Mouse (Mus musculus): Measurements from ENCODE around the gene Pbld2. TPM values are rescaled to one million over a fixed set of nuclear protein-coding genes. Genes with fewer than 3 reads are reported as not detected.

The Pbld2 gene
- polyA plus RNA-seq, 1 experiment from 2014 or later, result 0.94 TPM

- 31% methylated on average over 24 of the region's 24 CpGs for WGBS
- DNase-seq (ENCODE audit: low spot score), result no peak
These were observed 33.0 kb downstream of the Pbld2 start for GRCm38 (mm10) chr10:63056966-63057750.

GRCm38 (mm10) chr10:63059862-63060261, 35.7 kb downstream of the Pbld2 start, which contains the start of gene Pbld1:
Gene Pbld1 (plus strand): TSS chr10:63060162.
- 87% methylated on average over 2 of the region's 2 CpGs for WGBS
- Histone ChIP-seq H3K27me3 (ENCODE audit: low read depth, poor library complexity, severe bottlenecking) (0 out of 2 replicates have a peak, but pooled peaks cover 5% of the 10 kb centered on the region), H3K4me3 (no peak within 1 kb of the TSS), H3K36me3 (no peaks in the 10 kb centered on the region), H3K27ac (no peak within 1 kb of the TSS), H3K4me1 (0 out of 2 replicates have a peak, but pooled peaks cover 8% of the 10 kb centered on the region), H3K9me3 (replicated peaks) (no peaks in the 10 kb centered on the region)
- DNase-seq (ENCODE audit: low spot score), result no peak

More at GRCm38 (mm10) chr10:63056966-63057750, 33.0 kb downstream of the Pbld2 start:
- Histone ChIP-seq H3K4me1 (peaks cover 11% of the 10 kb centered on the region; the same call in 1 of the 2 replicates), H3K9me3 (replicated peaks) (no peaks in the 10 kb centered on the region), H3K27ac (no peak overlapping the region), H3K36me3 (no peaks in the 10 kb centered on the region), H3K27me3 (ENCODE audit: low read depth, poor library complexity, severe bottlenecking) (0 out of 2 replicates have a peak, but pooled peaks cover 5% of the 10 kb centered on the region), H3K4me3 (peak overlapping the region; percentile 20; the same call in 1 of the 2 replicates)

- Histone ChIP-seq H3K9me3 (replicated peaks) (no peaks in the 10 kb centered on the region), H3K27ac (no peak overlapping the region), H3K36me3 (no peaks in the 10 kb centered on the region), H3K27me3 (ENCODE audit: low read depth, poor library complexity, severe bottlenecking) (0 out of 2 replicates have a peak, but pooled peaks cover 5% of the 10 kb centered on the region), H3K4me1 (0 out of 2 replicates have a peak, but pooled peaks cover 8% of the 10 kb centered on the region), H3K4me3 (no peak overlapping the region)
- no peak for DNase-seq (ENCODE audit: low spot score)
- 80% methylated on average over 11 of the region's 11 CpGs for WGBS
These were observed 36.3 kb downstream of the Pbld2 start for GRCm38 (mm10) chr10:63060406-63060805.

- no peaks in the 10 kb centered on the region for H3K36me3 ChIP-seq
- no peak overlapping the region for H3K4me3 ChIP-seq
- no peaks in the 10 kb centered on the region for H3K9me3 ChIP-seq (replicated peaks)
- no peak overlapping the region for H3K27ac ChIP-seq
- WGBS, result 77% methylated on average over 12 of the region's 12 CpGs
- H3K27me3 ChIP-seq (ENCODE audit: low read depth, poor library complexity, severe bottlenecking), result 0 out of 2 replicates have a peak, but pooled peaks cover 5% of the 10 kb centered on the region
- DNase-seq (ENCODE audit: low spot score), result no peak
- H3K4me1 ChIP-seq, result 0 out of 2 replicates have a peak, but pooled peaks cover 8% of the 10 kb centered on the region
These were observed 37.2 kb downstream of the Pbld2 start for GRCm38 (mm10) chr10:63061266-63061665.

GRCm38 (mm10) chr10:63062696-63063095, 38.6 kb downstream of the Pbld2 start:
- no peaks in the 10 kb centered on the region for H3K36me3 ChIP-seq
- no peaks in the 10 kb centered on the region for H3K27me3 ChIP-seq (ENCODE audit: low read depth, poor library complexity, severe bottlenecking)
- DNase-seq (ENCODE audit: low spot score), result no peak
- H3K4me1 ChIP-seq, result no peaks in the 10 kb centered on the region
- H3K27ac ChIP-seq, result no peak overlapping the region
- H3K9me3 ChIP-seq (replicated peaks), result no peaks in the 10 kb centered on the region
- 98% methylated on average over 5 of the region's 5 CpGs for WGBS
- H3K4me3 ChIP-seq, result no peak overlapping the region

- Histone ChIP-seq H3K4me3 (no peak overlapping the region), H3K27me3 (ENCODE audit: low read depth, poor library complexity, severe bottlenecking) (no peaks in the 10 kb centered on the region), H3K27ac (no peak overlapping the region), H3K4me1 (no peaks in the 10 kb centered on the region), H3K36me3 (no peaks in the 10 kb centered on the region), H3K9me3 (replicated peaks) (no peaks in the 10 kb centered on the region)
- 86% methylated on average over 7 of the region's 7 CpGs for WGBS
- no peak for DNase-seq (ENCODE audit: low spot score)
These were observed 39.2 kb downstream of the Pbld2 start for GRCm38 (mm10) chr10:63063365-63063764.

GRCm38 (mm10) chr10:63064516-63064915, 40.4 kb downstream of the Pbld2 start:
- DNase-seq (ENCODE audit: low spot score), result no peak
- 86% methylated on average over 9 of the region's 9 CpGs for WGBS

GRCm38 (mm10) chr10:63065561-63065960, 41.4 kb downstream of the Pbld2 start:
- Histone ChIP-seq H3K4me3 (no peak overlapping the region), H3K4me1 (no peaks in the 10 kb centered on the region), H3K9me3 (replicated peaks) (no peaks in the 10 kb centered on the region), H3K27me3 (ENCODE audit: low read depth, poor library complexity, severe bottlenecking) (no peaks in the 10 kb centered on the region), H3K27ac (no peak overlapping the region), H3K36me3 (no peaks in the 10 kb centered on the region)
- WGBS, result 62% methylated on average over 8 of the region's 8 CpGs
- no peak for DNase-seq (ENCODE audit: low spot score)

More at GRCm38 (mm10) chr10:63064516-63064915, 40.4 kb downstream of the Pbld2 start:
- H3K27ac ChIP-seq, result no peak overlapping the region
- no peaks in the 10 kb centered on the region for H3K4me1 ChIP-seq
- H3K9me3 ChIP-seq (replicated peaks), result no peaks in the 10 kb centered on the region
- H3K27me3 ChIP-seq (ENCODE audit: low read depth, poor library complexity, severe bottlenecking), result no peaks in the 10 kb centered on the region
- no peak overlapping the region for H3K4me3 ChIP-seq
- H3K36me3 ChIP-seq, result no peaks in the 10 kb centered on the region

GRCm38 (mm10) chr10:63065988-63066387, 41.9 kb downstream of the Pbld2 start:
- peak; percentile 76 for DNase-seq (ENCODE audit: low spot score)
- H3K4me3 ChIP-seq, result no peak overlapping the region
- no peak overlapping the region for H3K27ac ChIP-seq
- no peaks in the 10 kb centered on the region for H3K9me3 ChIP-seq (replicated peaks)
- no peaks in the 10 kb centered on the region for H3K27me3 ChIP-seq (ENCODE audit: low read depth, poor library complexity, severe bottlenecking)
- H3K4me1 ChIP-seq, result no peaks in the 10 kb centered on the region
- H3K36me3 ChIP-seq, result no peaks in the 10 kb centered on the region
- WGBS, result 9% methylated on average over 5 of the region's 5 CpGs

GRCm38 (mm10) chr10:63086304-63086703, 62.2 kb downstream of the Pbld2 start:
- no peak overlapping the region for H3K4me3 ChIP-seq
- WGBS, result 80% methylated on average over 10 of the region's 10 CpGs
- H3K36me3 ChIP-seq, result no peaks in the 10 kb centered on the region
- peaks cover 21% of the 10 kb centered on the region for H3K4me1 ChIP-seq
- peaks cover 26% of the 10 kb centered on the region for H3K27me3 ChIP-seq (ENCODE audit: low read depth, poor library complexity, severe bottlenecking)
- no peak overlapping the region for H3K27ac ChIP-seq
- no peaks in the 10 kb centered on the region for H3K9me3 ChIP-seq (replicated peaks)
- DNase-seq (ENCODE audit: low spot score), result no peak

- Histone ChIP-seq H3K4me3 (peak overlapping the region; percentile 40), H3K27me3 (ENCODE audit: low read depth, poor library complexity, severe bottlenecking) (peaks cover 26% of the 10 kb centered on the region), H3K9me3 (replicated peaks) (no peaks in the 10 kb centered on the region), H3K36me3 (no peaks in the 10 kb centered on the region), H3K27ac (no peak overlapping the region), H3K4me1 (peaks cover 26% of the 10 kb centered on the region)
- no peak for DNase-seq (ENCODE audit: low spot score)
- 43% methylated on average over 8 of the region's 8 CpGs for WGBS
These were observed 65.1 kb downstream of the Pbld2 start for GRCm38 (mm10) chr10:63089103-63089757.

- no peak for DNase-seq (ENCODE audit: low spot score)
- H3K4me1 ChIP-seq, result peaks cover 22% of the 10 kb centered on the region
These were observed 65.8 kb downstream of the Pbld2 start for GRCm38 (mm10) chr10:63089758-63090571.

More at GRCm38 (mm10) chr10:63089758-63090571, 65.8 kb downstream of the Pbld2 start:
- H3K4me3 ChIP-seq, result peak overlapping the region; percentile 40
- H3K27ac ChIP-seq, result no peak overlapping the region
- peaks cover 26% of the 10 kb centered on the region for H3K27me3 ChIP-seq (ENCODE audit: low read depth, poor library complexity, severe bottlenecking)
- H3K36me3 ChIP-seq, result no peaks in the 10 kb centered on the region
- WGBS, result 7% methylated on average over 26 of the region's 26 CpGs
- no peaks in the 10 kb centered on the region for H3K9me3 ChIP-seq (replicated peaks)

All from limb, embryonic 10.5 days (tissue).